Mouse (Mus musculus) lung, embryonic 14.5 days (tissue): ENCODE measurements around the gene Gm49337. TPM values are rescaled to one million over a fixed set of nuclear protein-coding genes. Genes with fewer than 3 reads are reported as not detected.

ENCODE experiments used
- ATAC-seq: fragments of 200-750 bp; cut with Nextera tagmentation; 2 replicates; pipeline ENCODE4 v1.8.0; 2017; ENCODE audit warnings: mild to moderate bottlenecking, moderate TSS enrichment, moderate library complexity; ENCODE audit not compliant: insufficient read depth
- DNase-seq: peaks from one replicate; pipeline ENCODE4 v3.0.0-alpha.2; 2015
- H3K27ac ChIP-seq: fragments of 300-500 bp; sonication (generic); 2 replicates; pipeline ENCODE4 v1.5.1; 2014; ENCODE audit warnings: low read depth, mild to moderate bottlenecking, moderate library complexity
- H3K27me3 ChIP-seq: fragments of 300-500 bp; sonication (generic); 2 replicates; pipeline ENCODE4 v1.6.1; 2014; ENCODE audit warnings: low read length, control low read depth; ENCODE audit not compliant: insufficient read depth
- H3K36me3 ChIP-seq: fragments of 300-500 bp; sonication (generic); 2 replicates; pipeline ENCODE4 v1.6.1; 2014; ENCODE audit warnings: control low read depth; ENCODE audit not compliant: insufficient read depth
- H3K4me1 ChIP-seq: fragments of 300-500 bp; sonication (generic); 2 replicates; pipeline ENCODE4 v1.6.1; 2014; ENCODE audit warnings: antibody characterized with exemption, control low read depth; ENCODE audit not compliant: insufficient read depth
- H3K4me2 ChIP-seq: fragments of 300-500 bp; sonication (generic); 2 replicates; pipeline ENCODE4 v1.6.1; 2014; ENCODE audit warnings: mild to moderate bottlenecking
- H3K4me3 ChIP-seq: fragments of 300-500 bp; sonication (generic); 2 replicates; pipeline ENCODE4 v1.5.1; 2014; ENCODE audit warnings: low read depth, low read length
- H3K9ac ChIP-seq: fragments of 300-500 bp; sonication (generic); 2 replicates; pipeline ENCODE4 v1.6.1; 2014
- H3K9me3 ChIP-seq: fragments of 300-500 bp; sonication (generic); 2 replicates; pipeline ENCODE4 v1.6.1; 2016; ENCODE audit warnings: low read depth, low read length, control low read depth
- CTCF ChIP-seq: IDR thresholded peaks from 2 replicates; pipeline ENCODE4 v1.5.1; 2016; ENCODE audit warnings: antibody characterized with exemption, low read depth
- WGBS: fragments of 180-500 bp; shearing (Covaris S2); extraction: QIAGEN DNeasy Blood & Tissue Kit; methylation state at CpG from one replicate; pipeline ENCODE4 v1.1.7; 2014; 5-methylcytosine and 5-hydroxymethylcytosine counted together
- polyA plus RNA-seq: library from polyadenylated mRNA; unstranded; fragments of >200 nt; fragmentation: Nextera tagmentation; extraction: Ambion mirVana; gene quantifications from 2 replicates; pipeline ENCODE4 v1.2.1, GENCODE M21; 2014

Gene Gm49337
- polyA plus RNA-seq, 1 experiment from 2014 or later: not detected

- no peak overlapping the region for H3K4me2 ChIP-seq
- 66% methylated on average over 3 of the region's 3 CpGs for WGBS
- peaks cover 43% of the 10 kb centered on the region for H3K36me3 ChIP-seq
- 0 out of 2 replicates have a peak, but pooled peaks cover 3% of the 10 kb centered on the region for H3K4me1 ChIP-seq
- 0 out of 2 replicates have a peak overlapping the region, but pooled peaks have one; percentile 30 for H3K27ac ChIP-seq
- H3K4me3 ChIP-seq: no peak overlapping the region
- no peak for DNase-seq
- ATAC-seq: no peak
- H3K9me3 ChIP-seq: no peaks in the 10 kb centered on the region
- H3K9ac ChIP-seq: no peak overlapping the region
- no peaks in the 10 kb centered on the region for H3K27me3 ChIP-seq
- no peak for TF ChIP-seq CTCF
These were observed 12.4 kb upstream of the Gm49337 start for GRCm38 (mm10) chr4:116160769-116161168.

- TF ChIP-seq CTCF: no peak
- H3K27ac ChIP-seq: no peak overlapping the region
- 67% methylated on average over 4 of the region's 4 CpGs for WGBS
- no peak overlapping the region for H3K4me3 ChIP-seq
- peaks cover 8% of the 10 kb centered on the region; the same call in 1 of the 2 replicates for H3K4me1 ChIP-seq
- H3K9me3 ChIP-seq: no peaks in the 10 kb centered on the region
- H3K9ac ChIP-seq: no peak overlapping the region
- peaks cover 29% of the 10 kb centered on the region for H3K36me3 ChIP-seq
- no peak overlapping the region for H3K4me2 ChIP-seq
- ATAC-seq: no peak
- no peak for DNase-seq
- no peaks in the 10 kb centered on the region for H3K27me3 ChIP-seq
These were observed 11.0 kb upstream of the Gm49337 start for GRCm38 (mm10) chr4:116162142-116162541.

- peak; percentile 34 for DNase-seq
These were observed 8.2 kb upstream of the Gm49337 start for GRCm38 (mm10) chr4:116164759-116165554.

GRCm38 (mm10) chr4:116165708-116166407 lies 7.3 kb upstream of the Gm49337 start:
- H3K27ac ChIP-seq: peak overlapping the region; percentile 55
- H3K9me3 ChIP-seq: no peaks in the 10 kb centered on the region
- no peak overlapping the region for H3K4me3 ChIP-seq
- H3K27me3 ChIP-seq: no peaks in the 10 kb centered on the region
- no peak for ATAC-seq
- DNase-seq: no peak
- no peak overlapping the region for H3K9ac ChIP-seq
- 0 out of 2 replicates have a peak, but pooled peaks cover under 1% of the 10 kb centered on the region for H3K36me3 ChIP-seq
- peaks cover 8% of the 10 kb centered on the region; the same call in 1 of the 2 replicates for H3K4me1 ChIP-seq
- WGBS: 34% methylated on average over 8 of the region's 8 CpGs
- TF ChIP-seq CTCF: no peak
- no peak overlapping the region for H3K4me2 ChIP-seq

More at GRCm38 (mm10) chr4:116164759-116165554, 8.2 kb upstream of the Gm49337 start:
- Histone ChIP-seq H3K4me3 (no peak overlapping the region), H3K9ac (no peak overlapping the region), H3K27ac (peak overlapping the region; percentile 55), H3K4me1 (peaks cover 8% of the 10 kb centered on the region; the same call in 1 of the 2 replicates), H3K36me3 (peaks cover 5% of the 10 kb centered on the region; the same call in 1 of the 2 replicates), H3K27me3 (no peaks in the 10 kb centered on the region), H3K9me3 (no peaks in the 10 kb centered on the region), H3K4me2 (no peak overlapping the region)
- ATAC-seq: peak; percentile 45
- WGBS: 63% methylated on average over 2 of the region's 2 CpGs
- no peak for TF ChIP-seq CTCF

GRCm38 (mm10) chr4:116167404-116167803 lies 5.8 kb upstream of the Gm49337 start, which contains the start of gene Tspan1:
TSS of gene Tspan1 (minus strand) at chr4:116167601.
- H3K4me3 ChIP-seq: no peak within 1 kb of the TSS
- peak; percentile 58 for TF ChIP-seq CTCF
- no peak within 1 kb of the TSS for H3K27ac ChIP-seq
- no peaks in the 10 kb centered on the region for H3K36me3 ChIP-seq
- no peaks in the 10 kb centered on the region for H3K27me3 ChIP-seq
- H3K9me3 ChIP-seq: no peaks in the 10 kb centered on the region
- 19% methylated on average over 7 of the region's 7 CpGs for WGBS
- H3K4me2 ChIP-seq: no peak within 1 kb of the TSS
- H3K9ac ChIP-seq: no peak within 1 kb of the TSS
- H3K4me1 ChIP-seq: peaks cover 8% of the 10 kb centered on the region; the same call in 1 of the 2 replicates
- DNase-seq: peak; percentile 60
- no peak for ATAC-seq

GRCm38 (mm10) chr4:116168617-116169352 lies 4.4 kb upstream of the Gm49337 start:
- no peak overlapping the region for H3K4me2 ChIP-seq

More at GRCm38 (mm10) chr4:116168617-116169352, 4.4 kb upstream of the Gm49337 start:
- H3K4me3 ChIP-seq: no peak overlapping the region
- peak; percentile 78 for TF ChIP-seq CTCF
- ATAC-seq (peak; percentile 36; the same call in 1 of the 2 replicates), DNase-seq (peak; percentile 86)
- H3K9me3 ChIP-seq: no peaks in the 10 kb centered on the region
- H3K27ac ChIP-seq: no peak overlapping the region
- no peaks in the 10 kb centered on the region for H3K27me3 ChIP-seq
- no peak overlapping the region for H3K9ac ChIP-seq
- peaks cover 8% of the 10 kb centered on the region; the same call in 1 of the 2 replicates for H3K4me1 ChIP-seq
- H3K36me3 ChIP-seq: no peaks in the 10 kb centered on the region
- WGBS: 66% methylated on average over 8 of the region's 8 CpGs
